17 mouse cellular contexts compared by ENCODE assay signal in genomic region chr8:112269598-112269997, GRCm38 (mm10).
DNase-seq lines count a peak whose midpoint lies in the region; ATAC-seq lines count a peak whose summit lies in the region.
"Had no signal": no experiment of that assay in that cellular context is flagged by ENCODE, and none has a peak within 500 bp of the region (broad histone marks: within the 10 kb centered on the region; RNA-seq: fewer than 3 reads in every experiment).

No protein-coding gene starts in this region.

- H3K4me3 ChIP-seq in forebrain, embryonic 12.5 days (replicated peaks) = no peak overlapping the region
- no peak overlapping the region for H3K4me3 ChIP-seq in hindbrain, embryonic 14.5 days (replicated peaks; ENCODE audit: low read length)
- no peak overlapping the region for H3K4me3 ChIP-seq in midbrain, embryonic 16.5 days (ENCODE audit: low read depth, low read length)
- H3K4me3 ChIP-seq in intestine, embryonic 16.5 days (ENCODE audit: low read length) = no peak overlapping the region
- H3K4me3 ChIP-seq: heart, adult 2 months; limb, embryonic 13.5 days had no signal

- peaks cover 14% of the 10 kb centered on the region for H3K4me1 ChIP-seq in forebrain, embryonic 12.5 days
- H3K4me1 ChIP-seq in hindbrain, embryonic 14.5 days (replicated peaks; ENCODE audit: control insufficient read depth, insufficient read depth, low read length) = no peaks in the 10 kb centered on the region; the same call in 1 of the 2 replicates
- H3K4me1 ChIP-seq in midbrain, embryonic 16.5 days (ENCODE audit: control insufficient read depth, insufficient read depth, low read length) = peaks cover 13% of the 10 kb centered on the region
- H3K4me1 ChIP-seq in intestine, embryonic 16.5 days (ENCODE audit: control insufficient read depth, insufficient read depth, low read length) = no peaks in the 10 kb centered on the region
- H3K4me1 ChIP-seq: limb, embryonic 13.5 days had no signal

- 19% methylated on average over 5 of the region's 5 CpGs for whole genome bisulfite sequencing in forebrain, embryonic 12.5 days
- WGBS in hindbrain, embryonic 14.5 days = 31% methylated on average over 5 of the region's 5 CpGs
- WGBS in midbrain, embryonic 16.5 days = 10% methylated on average over 5 of the region's 5 CpGs
- 60% methylated on average over 5 of the region's 5 CpGs for WGBS in intestine, embryonic 16.5 days

- peak; percentile 21 for DNase-seq in embryo, embryonic 11 days
- DNase-seq in embryo, embryonic 9.5 days (ENCODE audit: extremely low spot score) = no peak
- no peak for DNase-seq in hindbrain, embryonic 14.5 days (ENCODE audit: low spot score)
- DNase-seq in lung, postnatal 10 days = no peak
- no peak for DNase-seq in heart, adult 18-20 months
- DNase-seq: adrenal gland, adult 2 months; cerebellum, postnatal 14 days; heart, adult 2 months; kidney, postnatal 25 days; layer of hippocampus, postnatal 36 days; lung, adult 2 months; retina, postnatal 1 day had no signal

- no peaks in the 10 kb centered on the region for H3K36me3 ChIP-seq in forebrain, embryonic 12.5 days (replicated peaks)
- H3K36me3 ChIP-seq in hindbrain, embryonic 14.5 days (replicated peaks; ENCODE audit: control insufficient read depth, insufficient read depth) = no peaks in the 10 kb centered on the region
- no peaks in the 10 kb centered on the region for H3K36me3 ChIP-seq in midbrain, embryonic 16.5 days (ENCODE audit: control insufficient read depth, insufficient read depth, low read length)
- H3K36me3 ChIP-seq in intestine, embryonic 16.5 days (ENCODE audit: control insufficient read depth, insufficient read depth, low read length) = no peaks in the 10 kb centered on the region
- H3K36me3 ChIP-seq: limb, embryonic 13.5 days had no signal

- no peaks in the 10 kb centered on the region; the same call in 1 of the 2 replicates for H3K27me3 ChIP-seq in forebrain, embryonic 12.5 days
- no peaks in the 10 kb centered on the region for H3K27me3 ChIP-seq in hindbrain, embryonic 14.5 days (ENCODE audit: control insufficient read depth, insufficient read depth, low read length)
- no peaks in the 10 kb centered on the region for H3K27me3 ChIP-seq in midbrain, embryonic 16.5 days (ENCODE audit: control insufficient read depth, insufficient read depth, low read depth, low read length)
- no peaks in the 10 kb centered on the region for H3K27me3 ChIP-seq in intestine, embryonic 16.5 days (replicated peaks; ENCODE audit: control insufficient read depth, insufficient read depth, low read length)
- H3K27me3 ChIP-seq: limb, embryonic 13.5 days had no signal

- peak; percentile 67 for ATAC-seq in forebrain, embryonic 12.5 days (ENCODE audit: low FRiP score)
- ATAC-seq in hindbrain, embryonic 14.5 days (ENCODE audit: low FRiP score) = peak; percentile 60; the same call in 1 of the 2 replicates
- ATAC-seq in midbrain, embryonic 16.5 days = peak; percentile 67
- ATAC-seq in intestine, embryonic 16.5 days = no peak
- ATAC-seq: intestine, postnatal 0 days had no signal

- no peaks in the 10 kb centered on the region for H3K9me3 ChIP-seq in forebrain, embryonic 12.5 days
- H3K9me3 ChIP-seq in hindbrain, embryonic 14.5 days (ENCODE audit: control insufficient read depth, low read length) = no peaks in the 10 kb centered on the region
- H3K9me3 ChIP-seq in midbrain, embryonic 16.5 days (replicated peaks; ENCODE audit: control insufficient read depth, low read length, poor library complexity, severe bottlenecking) = no peaks in the 10 kb centered on the region
- no peaks in the 10 kb centered on the region for H3K9me3 ChIP-seq in intestine, embryonic 16.5 days (ENCODE audit: control insufficient read depth, low read length)
- H3K9me3 ChIP-seq: limb, embryonic 13.5 days had no signal

- no peak overlapping the region for H3K9ac ChIP-seq in forebrain, embryonic 12.5 days
- no peak overlapping the region for H3K9ac ChIP-seq in hindbrain, embryonic 14.5 days
- H3K9ac ChIP-seq in midbrain, embryonic 16.5 days (ENCODE audit: low read depth, low read length) = no peak overlapping the region
- H3K9ac ChIP-seq in intestine, embryonic 16.5 days (ENCODE audit: low read depth, low read length) = no peak overlapping the region
- H3K9ac ChIP-seq: limb, embryonic 13.5 days had no signal

- H3K27ac ChIP-seq in forebrain, embryonic 12.5 days = peak overlapping the region; percentile 88
- peak overlapping the region; percentile 71 for H3K27ac ChIP-seq in hindbrain, embryonic 14.5 days
- peak overlapping the region; percentile 73 for H3K27ac ChIP-seq in midbrain, embryonic 16.5 days (ENCODE audit: low read length)
- no peak overlapping the region for H3K27ac ChIP-seq in intestine, embryonic 16.5 days (ENCODE audit: low read length)
- H3K27ac ChIP-seq: heart, adult 2 months; limb, embryonic 13.5 days had no signal

- H3K4me2 ChIP-seq in forebrain, embryonic 12.5 days = peak overlapping the region; percentile 40
- peak overlapping the region; percentile 15; the same call in 1 of the 2 replicates for H3K4me2 ChIP-seq in hindbrain, embryonic 14.5 days (replicated peaks)
- 0 out of 2 replicates have a peak overlapping the region, but pooled peaks have one; percentile 33 for H3K4me2 ChIP-seq in midbrain, embryonic 16.5 days (ENCODE audit: low read length)
- H3K4me2 ChIP-seq in intestine, embryonic 16.5 days (ENCODE audit: low read depth, low read length) = no peak overlapping the region
- H3K4me2 ChIP-seq: limb, embryonic 13.5 days had no signal
